Mouse (Mus musculus) macrophage (primary cell): ENCODE measurements around the gene Fscn2. TPM values are rescaled to one million over a fixed set of nuclear protein-coding genes. Genes with fewer than 3 reads are reported as not detected.
"Not testable (repeated sequence)": the region's sequence is repeated elsewhere in the genome, so short reads cannot be mapped to it uniquely, and the experiment has no call there.

Source experiments
- H3K27ac ChIP-seq: fragments of 350-480 bp; formaldehyde crosslinking; 2 replicates; pipeline ENCODE4 v1.9.0; 2021
- H3K36me3 ChIP-seq: fragments of 350-480 bp; formaldehyde crosslinking; 2 replicates; pipeline ENCODE4 v1.9.0; 2021; ENCODE audit errors: inconsistent target
- H3K4me3 ChIP-seq: fragments of 350-480 bp; formaldehyde crosslinking; 2 replicates; pipeline ENCODE4 v1.9.0; 2021; ENCODE audit errors: inconsistent target
- H3K79me2 ChIP-seq: fragments of 350-480 bp; formaldehyde crosslinking; 2 replicates; pipeline ENCODE4 v1.9.0; 2021; ENCODE audit errors: inconsistent target
- WGBS: methylation state at CpG from one replicate; pipeline ENCODE4 v1.1.7; 2026; ENCODE audit warnings: inconsistent platforms; ENCODE audit not compliant: missing documents; 5-methylcytosine and 5-hydroxymethylcytosine counted together
- polyA plus RNA-seq: library from polyadenylated mRNA; stranded (reverse); fragments of 250-400 nt; gene quantifications from 3 replicates; pipeline ENCODE4 v1.2.4, GENCODE M21; 2018; ENCODE audit warnings: inconsistent platforms

The Fscn2 gene
- polyA plus RNA-seq, 1 experiment from 2014 or later, result not detected

DNA sequence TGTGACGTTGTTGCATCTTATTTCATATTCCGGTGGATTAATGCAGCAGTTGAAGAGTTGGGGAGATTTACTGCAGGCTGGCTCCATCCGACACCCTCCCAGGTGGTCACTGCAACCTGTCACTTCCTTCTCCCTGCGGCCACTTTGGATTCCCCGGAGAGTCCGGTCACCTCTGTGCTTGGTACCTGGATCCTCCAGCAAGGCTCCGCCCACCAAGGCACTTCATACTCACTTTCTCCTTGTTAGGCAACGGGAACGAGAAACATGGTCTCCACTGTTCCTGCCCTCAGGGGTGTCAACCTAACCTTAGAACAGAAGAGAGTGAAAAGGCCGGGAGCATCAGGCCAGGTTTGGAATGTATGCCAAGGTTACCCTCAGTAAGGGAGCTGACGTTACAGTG lies 10.6 kb upstream of the Fscn2 start:
- 35% methylated on average over 11 of the region's 11 CpGs for WGBS

DNA sequence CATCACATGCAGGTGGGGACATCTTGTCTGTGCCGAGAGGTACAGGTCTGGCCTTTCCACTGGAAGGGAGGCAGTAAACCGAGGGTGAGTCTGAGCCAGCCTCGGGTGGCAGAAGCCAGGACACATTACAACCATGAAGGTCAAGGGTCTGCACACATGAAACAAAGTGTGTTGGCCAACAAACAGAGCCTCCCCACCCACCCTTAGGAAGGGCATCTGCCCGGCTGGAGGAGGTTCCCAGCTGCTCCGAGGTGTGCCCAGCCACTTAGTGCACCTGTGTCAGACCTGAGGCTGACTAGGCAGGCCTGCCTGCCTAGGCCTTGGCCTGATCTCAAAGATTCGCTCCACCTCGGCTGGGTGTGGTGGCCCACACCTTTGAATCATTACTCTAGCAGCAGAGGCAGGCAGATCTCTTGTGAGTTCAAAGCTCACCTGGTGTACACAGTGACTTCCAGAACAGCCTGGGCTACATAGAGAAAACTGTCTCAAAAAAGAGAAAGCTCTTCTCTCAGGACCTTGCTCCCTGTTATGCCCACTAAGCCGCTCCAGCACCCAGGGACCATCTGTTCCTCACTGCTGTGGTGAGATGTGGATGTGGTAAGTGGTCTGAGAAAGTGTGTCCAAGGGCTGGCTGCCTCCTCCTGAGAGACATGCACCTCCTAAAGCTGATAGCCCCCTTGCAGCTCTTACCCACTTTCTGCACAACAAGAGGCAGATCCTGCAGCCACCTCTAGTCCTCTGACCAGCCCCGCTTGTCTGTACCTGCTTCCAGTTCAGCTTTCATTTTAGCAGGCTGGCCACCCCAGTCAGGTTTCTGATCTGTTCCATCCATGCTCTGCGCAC lies 9.9 kb upstream of the Fscn2 start:
- Histone ChIP-seq H3K36me3 (no peaks in the 10 kb centered on the region), H3K79me2 (peaks cover 36% of the 10 kb centered on the region), H3K4me3 (peak overlapping the region; percentile 26; the same call in 1 of the 2 replicates), H3K27ac (peak overlapping the region; percentile 92)
- 89% methylated on average over 10 of the region's 10 CpGs for WGBS

More for the DNA sequence above, 10.6 kb upstream of the Fscn2 start:
- Histone ChIP-seq H3K36me3 (no peaks in the 10 kb centered on the region), H3K4me3 (peak overlapping the region; percentile 26), H3K27ac (peak overlapping the region; percentile 92), H3K79me2 (peaks cover 39% of the 10 kb centered on the region)

DNA sequence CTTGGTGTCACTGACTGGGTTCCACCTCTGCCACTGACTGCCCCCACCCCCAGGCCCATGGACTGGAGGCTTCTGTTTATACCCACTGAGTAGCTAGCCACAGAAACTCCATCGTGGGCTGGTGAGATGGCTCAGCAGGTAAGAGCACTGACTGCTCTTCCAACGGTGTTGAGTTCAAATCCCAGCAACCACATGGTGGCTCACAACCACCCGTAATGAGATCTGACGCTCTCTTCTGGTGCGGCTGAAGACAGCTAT lies 9.3 kb upstream of the Fscn2 start:
- WGBS, result 82% methylated on average over 5 of the region's 5 CpGs
- H3K79me2 ChIP-seq, result peaks cover 32% of the 10 kb centered on the region
- not testable (repeated sequence) for H3K4me3 ChIP-seq

DNA sequence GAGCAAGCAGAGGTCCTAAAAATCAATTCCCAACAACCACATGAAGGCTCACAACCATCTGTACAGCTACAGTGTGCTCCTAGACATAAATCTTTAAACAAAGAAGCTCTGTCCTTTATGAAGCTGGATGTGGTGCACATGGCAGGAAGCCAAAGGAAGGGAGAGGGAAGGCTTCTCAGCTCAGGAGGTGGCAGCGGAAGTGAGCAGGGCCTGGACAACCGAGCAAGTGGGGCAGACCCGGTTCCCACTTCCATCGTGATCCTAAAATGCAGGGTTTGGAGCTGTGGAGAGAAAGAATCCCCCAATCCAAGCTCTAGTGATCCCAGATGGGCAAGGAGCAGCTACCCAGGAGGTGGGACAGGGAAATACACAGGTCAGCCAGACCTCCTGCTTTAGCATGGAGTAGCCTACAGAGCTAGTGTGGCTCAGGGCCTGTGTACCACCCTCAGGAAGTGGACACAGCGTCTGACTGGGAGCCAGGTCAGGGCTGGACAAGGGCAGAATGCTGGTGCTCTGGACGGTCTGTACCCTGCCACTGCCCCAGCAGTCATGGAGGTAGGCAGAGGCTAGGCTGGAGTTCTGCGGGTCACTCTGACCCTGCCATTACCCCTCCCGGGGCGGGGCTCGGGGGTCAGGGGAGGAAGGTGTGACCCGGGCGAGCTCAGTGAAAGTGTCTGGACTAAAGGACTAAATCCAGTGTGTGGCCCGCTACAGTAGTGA lies 8.6 kb upstream of the Fscn2 start:
- WGBS, result 39% methylated on average over 13 of the region's 13 CpGs
- peak overlapping the region; percentile 92 for H3K27ac ChIP-seq
- peaks cover 25% of the 10 kb centered on the region for H3K79me2 ChIP-seq
- no peaks in the 10 kb centered on the region for H3K36me3 ChIP-seq
- no peak overlapping the region; the same call in 1 of the 2 replicates for H3K4me3 ChIP-seq

More for the DNA sequence above, 9.3 kb upstream of the Fscn2 start:
- peak overlapping the region; percentile 92 for H3K27ac ChIP-seq
- H3K36me3 ChIP-seq, result not testable (repeated sequence)

DNA sequence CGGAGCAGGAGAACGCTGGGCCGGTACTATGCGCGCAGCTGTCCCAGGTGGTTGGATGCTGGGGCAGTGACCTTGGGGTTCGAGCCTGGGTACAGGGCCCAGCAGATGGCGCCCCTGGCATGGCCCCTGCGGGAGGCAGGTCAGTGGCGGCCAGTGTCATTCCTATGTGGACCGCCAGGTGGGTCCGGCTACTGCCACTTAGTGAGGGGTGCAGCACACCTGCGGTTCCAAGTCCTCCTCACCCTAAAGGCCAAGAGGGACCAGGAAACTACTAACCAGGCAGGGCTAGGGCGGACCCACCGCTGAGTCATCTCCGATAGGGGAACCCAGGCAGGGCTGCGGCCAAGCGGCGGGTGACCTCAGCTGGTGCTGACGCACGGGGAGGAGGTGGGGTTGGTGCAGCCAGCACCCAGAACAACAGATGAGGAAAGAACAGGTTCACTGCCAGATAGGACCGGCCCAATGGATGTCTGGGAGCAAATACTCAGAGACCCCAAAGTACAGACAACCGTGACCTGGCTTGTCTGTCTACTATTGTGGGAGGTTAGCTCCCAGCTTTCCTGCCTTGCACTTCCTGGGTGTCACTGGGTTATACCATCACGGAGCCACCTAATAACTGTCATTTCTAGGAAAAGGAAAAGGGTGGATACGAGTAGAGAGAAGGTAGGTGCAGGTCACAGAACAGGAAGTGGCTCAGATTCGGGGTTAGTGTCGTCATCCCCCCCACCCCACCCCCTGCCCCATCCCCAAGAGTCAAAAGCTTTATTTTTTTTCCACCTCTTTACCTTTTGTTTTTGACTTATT lies 7.6 kb upstream of the Fscn2 start:
- Histone ChIP-seq H3K27ac (peak overlapping the region; percentile 92), H3K36me3 (no peaks in the 10 kb centered on the region), H3K79me2 (peaks cover 22% of the 10 kb centered on the region; the same call in 1 of the 2 replicates), H3K4me3 (no peak overlapping the region)
- WGBS, result 1% methylated on average over 26 of the region's 26 CpGs

DNA sequence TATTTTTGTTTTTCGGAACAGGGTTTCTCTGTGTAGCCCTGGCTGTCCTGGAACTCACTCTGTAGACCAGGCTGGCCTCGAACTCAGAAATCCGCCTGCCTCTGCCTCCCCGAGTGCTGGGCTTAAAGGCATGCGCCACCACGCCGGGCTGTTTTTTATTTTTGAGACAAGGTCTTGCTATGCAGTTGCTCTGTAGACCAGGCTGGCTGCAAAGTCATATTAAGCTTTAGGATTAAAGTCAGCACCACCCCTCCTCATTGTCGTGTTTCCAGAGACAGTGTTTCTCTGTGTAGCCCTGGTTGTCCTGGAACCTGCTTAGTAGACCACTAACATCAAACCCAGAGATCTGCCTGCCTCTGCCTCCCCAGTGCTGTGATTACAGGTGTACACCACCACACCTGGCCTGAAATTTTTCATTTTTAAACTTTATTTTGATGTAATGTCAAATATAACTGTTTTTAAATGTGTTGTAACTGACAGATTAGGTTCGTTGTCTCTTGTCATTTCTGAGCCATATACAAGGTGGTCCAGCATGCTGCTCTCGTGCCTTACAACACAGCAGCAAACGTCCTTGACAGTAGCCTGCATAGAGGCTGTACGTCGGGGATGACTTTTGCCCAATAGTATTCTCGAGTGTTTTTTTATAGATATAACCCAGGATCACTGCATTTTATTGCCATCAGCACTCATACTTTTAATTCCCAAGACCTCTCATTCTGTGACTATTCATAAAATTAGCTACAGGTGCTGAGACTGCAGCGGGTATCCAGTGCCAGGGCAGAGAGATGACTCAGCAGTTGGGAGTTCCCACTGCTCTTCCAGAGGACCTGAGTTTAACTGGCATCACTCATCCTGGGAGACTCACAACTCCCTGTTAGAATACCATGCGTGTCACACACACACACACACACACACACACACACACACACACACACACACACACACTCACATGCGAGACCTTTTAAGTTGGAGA lies 6.7 kb upstream of the Fscn2 start:
- Histone ChIP-seq H3K4me3 (no peak overlapping the region), H3K79me2 (peaks cover 13% of the 10 kb centered on the region; the same call in 1 of the 2 replicates), H3K36me3 (no peaks in the 10 kb centered on the region), H3K27ac (peak overlapping the region; percentile 92)
- 83% methylated on average over 17 of the region's 17 CpGs for WGBS

DNA sequence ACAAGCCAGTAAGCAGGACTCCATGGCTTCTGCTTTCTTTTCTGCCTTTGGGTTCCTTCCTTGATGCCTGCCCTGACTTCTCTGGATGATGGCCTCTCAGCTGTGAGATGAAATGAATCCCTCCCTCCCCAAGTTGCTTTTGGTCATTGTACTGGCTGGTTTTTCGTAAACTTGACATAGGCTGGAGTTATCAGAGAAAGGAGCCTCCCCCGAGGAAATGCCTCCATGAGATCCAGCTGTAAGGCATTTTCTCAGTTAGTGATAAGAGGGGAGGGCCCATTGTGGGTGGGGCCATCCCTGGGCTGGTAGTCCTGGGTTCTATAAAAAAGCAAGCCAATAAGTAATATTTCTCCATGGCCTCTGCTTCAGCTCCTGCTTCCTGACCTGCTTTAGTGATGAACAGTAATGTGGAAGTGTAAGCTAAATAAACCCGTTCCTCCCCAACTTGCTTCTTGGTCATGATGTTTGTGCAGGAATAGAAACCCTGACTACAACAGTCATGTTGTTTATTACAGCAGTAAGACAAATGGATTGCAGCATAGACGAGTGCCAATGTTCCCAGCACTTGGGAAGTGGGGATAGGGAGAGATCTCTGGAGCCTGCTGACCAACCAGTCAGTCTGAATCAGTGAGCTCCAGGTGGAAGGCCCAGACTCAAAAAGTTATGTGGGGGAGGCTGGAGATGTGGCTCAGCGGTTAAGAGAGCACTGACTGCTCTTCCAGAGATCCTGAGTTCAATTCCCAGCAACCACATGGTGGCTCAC lies 5.9 kb upstream of the Fscn2 start:
- Histone ChIP-seq H3K4me3 (no peak overlapping the region), H3K27ac (peak overlapping the region; percentile 92; the same call in 1 of the 2 replicates), H3K36me3 (no peaks in the 10 kb centered on the region), H3K79me2 (peaks cover 12% of the 10 kb centered on the region; the same call in 1 of the 2 replicates)
- WGBS, result 73% methylated on average over 5 of the region's 5 CpGs

DNA sequence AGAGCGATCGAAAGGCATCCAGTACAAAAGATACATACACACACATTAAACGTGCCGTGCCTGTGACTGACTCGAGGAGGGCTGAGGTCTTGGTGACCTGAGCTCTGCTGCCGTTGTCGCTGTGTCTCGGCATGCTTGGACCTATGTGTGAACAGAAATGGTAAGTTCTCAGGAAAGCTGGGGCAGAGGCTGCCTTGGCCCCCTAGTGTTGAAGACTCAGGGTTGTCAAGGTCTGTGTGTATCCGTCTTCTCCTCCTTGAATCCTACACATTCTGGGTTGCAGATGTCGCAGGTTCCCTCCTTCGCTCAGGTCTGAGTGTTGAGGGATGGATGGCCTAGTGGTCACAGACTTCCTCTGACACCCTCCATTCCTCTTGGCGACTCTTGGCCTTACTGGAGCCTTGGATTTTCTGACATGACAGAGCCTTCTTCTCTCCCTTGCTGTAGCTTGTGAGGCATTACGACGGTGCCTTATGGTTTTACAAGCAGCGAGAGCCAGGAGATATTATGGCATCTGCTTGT lies 5.0 kb upstream of the Fscn2 start:
- Histone ChIP-seq H3K79me2 (peaks cover 8% of the 10 kb centered on the region; the same call in 1 of the 2 replicates), H3K27ac (no peak overlapping the region), H3K36me3 (no peaks in the 10 kb centered on the region), H3K4me3 (no peak overlapping the region)
- WGBS, result 93% methylated on average over 15 of the region's 15 CpGs

DNA sequence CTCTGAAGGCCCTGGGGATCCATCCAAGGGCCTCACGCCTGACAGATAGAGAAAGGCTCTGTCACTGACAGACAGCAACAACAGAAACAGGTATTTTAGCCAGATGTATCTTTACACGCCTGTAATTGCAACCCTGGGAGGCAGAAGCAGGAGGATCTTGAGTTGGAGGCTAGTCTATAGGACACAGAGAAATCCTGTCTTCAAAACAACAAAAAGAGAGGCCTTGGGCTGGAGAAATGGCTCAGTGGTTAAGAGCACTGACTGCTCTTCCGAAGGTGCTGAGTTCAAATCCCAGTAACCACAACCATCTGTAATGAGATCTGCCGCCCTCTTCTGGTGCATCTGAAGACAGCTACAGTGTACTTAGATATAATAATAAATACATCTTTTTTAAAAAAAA lies 4.4 kb upstream of the Fscn2 start:
- Histone ChIP-seq H3K79me2 (peaks cover 3% of the 10 kb centered on the region; the same call in 1 of the 2 replicates), H3K36me3 (no peaks in the 10 kb centered on the region), H3K27ac (no peak overlapping the region), H3K4me3 (no peak overlapping the region)
- 96% methylated on average over 4 of the region's 4 CpGs for WGBS

DNA sequence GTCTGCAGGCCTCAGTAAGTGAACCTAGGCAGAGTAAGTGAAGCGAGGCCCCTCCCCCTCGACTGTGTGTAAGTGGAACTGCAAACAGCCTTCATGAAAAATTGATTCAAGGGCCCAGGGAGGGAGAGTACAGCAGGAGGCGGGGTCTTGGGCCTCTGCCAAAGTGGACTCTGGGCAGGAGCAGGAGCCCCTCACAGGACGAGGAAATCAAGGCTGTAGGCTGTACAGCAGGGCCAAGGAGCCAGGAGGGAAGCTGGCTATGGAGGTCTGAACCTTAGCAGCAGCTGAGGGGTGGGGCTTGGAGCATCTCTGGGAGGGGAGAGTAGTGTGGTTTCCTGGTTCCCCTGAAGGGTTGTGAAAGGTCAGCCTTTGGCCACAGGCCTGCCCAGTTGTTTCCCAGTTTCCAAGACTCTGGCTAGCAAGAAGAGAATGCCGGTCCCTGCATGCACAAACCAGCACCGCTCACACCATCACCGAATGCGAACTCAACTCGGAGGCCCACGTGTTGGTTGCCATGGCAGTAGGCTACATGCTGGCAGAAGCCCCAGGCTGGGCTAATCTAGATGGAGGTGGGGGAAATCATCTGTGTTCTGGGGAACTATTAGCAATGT lies 3.4 kb upstream of the Fscn2 start:
- Histone ChIP-seq H3K27ac (no peak overlapping the region), H3K79me2 (no peaks in the 10 kb centered on the region), H3K36me3 (no peaks in the 10 kb centered on the region), H3K4me3 (no peak overlapping the region)
- WGBS, result 31% methylated on average over 10 of the region's 10 CpGs

DNA sequence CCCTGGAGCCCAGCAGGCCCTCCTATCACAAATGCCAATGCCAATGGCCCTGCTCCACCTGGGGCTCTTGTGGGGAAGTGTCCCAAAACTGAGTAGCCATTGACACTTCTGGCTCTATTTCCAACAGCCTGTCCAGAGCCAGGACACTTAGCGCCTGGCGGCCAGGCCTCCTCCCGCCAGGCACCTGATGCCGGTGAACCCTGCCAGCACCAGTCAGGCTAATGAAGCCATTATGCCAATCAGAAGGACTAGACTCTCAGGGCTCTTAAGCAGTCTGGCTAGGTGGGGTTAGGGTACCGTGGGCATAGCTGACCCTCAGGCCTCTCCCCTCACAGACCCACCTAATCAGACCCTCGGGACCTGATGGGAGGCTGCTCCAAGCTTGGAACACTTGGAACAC lies 1.9 kb upstream of the Fscn2 start:
- 95% methylated on average over 6 of the region's 6 CpGs for WGBS
- Histone ChIP-seq H3K4me3 (no peak overlapping the region), H3K36me3 (no peaks in the 10 kb centered on the region), H3K79me2 (no peaks in the 10 kb centered on the region), H3K27ac (no peak overlapping the region)

DNA sequence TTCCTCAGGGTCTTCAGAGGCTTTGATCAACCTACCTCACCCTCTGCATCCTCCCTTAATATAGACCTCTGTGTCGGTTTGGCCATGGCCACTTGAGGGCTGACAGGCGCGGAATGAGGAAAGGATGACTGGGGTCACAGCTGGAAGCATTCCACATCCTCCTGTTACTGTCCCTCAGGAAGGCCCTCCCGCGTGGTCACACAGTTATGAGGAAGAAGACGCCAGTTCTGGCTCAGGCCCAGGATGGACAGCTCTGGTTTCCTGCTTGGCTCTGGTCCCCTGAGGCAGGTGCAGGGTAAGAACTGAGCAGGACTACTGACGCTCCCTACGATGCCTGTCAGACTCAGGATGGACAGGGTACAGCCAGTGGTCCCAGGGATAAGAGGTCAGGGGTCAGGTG lies 1.3 kb upstream of the Fscn2 start:
- Histone ChIP-seq H3K79me2 (no peaks in the 10 kb centered on the region), H3K27ac (no peak overlapping the region), H3K36me3 (no peaks in the 10 kb centered on the region), H3K4me3 (no peak overlapping the region)
- WGBS, result 26% methylated on average over 8 of the region's 8 CpGs

DNA sequence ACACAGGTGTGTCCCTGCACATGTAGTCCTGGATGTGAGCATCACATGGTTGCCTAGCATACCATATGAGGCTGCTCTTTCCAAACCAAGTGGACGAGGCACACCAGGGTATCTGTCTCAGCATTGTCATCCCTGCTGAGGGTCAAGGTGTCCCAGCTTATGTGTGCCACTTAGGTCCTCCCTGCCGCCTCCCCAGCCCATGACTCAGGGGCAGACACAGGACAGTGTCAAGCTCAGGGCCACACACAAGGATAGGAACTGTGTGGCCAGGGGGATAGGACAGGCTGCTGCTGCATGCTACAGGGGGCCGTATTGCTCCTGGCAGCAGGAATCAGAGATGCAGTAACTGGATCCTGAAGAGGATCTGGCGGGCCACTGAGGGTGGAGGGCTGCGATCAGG lies 579 bp upstream of the Fscn2 start:
- H3K79me2 ChIP-seq, result no peaks in the 10 kb centered on the region
- no peak overlapping the region for H3K4me3 ChIP-seq
- H3K27ac ChIP-seq, result no peak overlapping the region
- no peaks in the 10 kb centered on the region for H3K36me3 ChIP-seq
- 97% methylated on average over 5 of the region's 5 CpGs for WGBS
